Comparison of ENCODE assay signal across 7 mouse cellular contexts in the genomic region with DNA sequence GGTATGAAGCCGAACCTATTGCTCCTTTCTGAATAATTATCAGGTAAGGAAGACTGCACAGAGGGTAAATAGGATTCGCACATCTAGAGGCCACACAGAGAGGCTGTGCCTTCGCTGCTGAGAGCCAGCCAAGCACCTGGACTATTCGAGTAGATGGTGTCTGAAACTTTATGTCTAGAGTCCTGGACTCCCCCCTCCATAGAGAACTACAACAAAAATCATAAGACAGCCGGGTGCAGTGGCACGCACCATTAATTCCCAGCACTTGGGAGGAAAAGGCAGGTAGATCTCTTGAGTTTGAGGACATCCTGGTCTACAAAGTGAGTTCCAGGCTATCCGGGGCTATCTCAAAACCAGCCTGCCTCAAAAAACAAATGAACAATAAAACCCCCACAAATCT. TPM values are rescaled to one million over a fixed set of nuclear protein-coding genes. Genes with fewer than 3 reads are reported as not detected.
DNase-seq lines count a peak whose midpoint lies in the region; ATAC-seq and TF ChIP-seq lines count a peak whose summit lies in the region.

No protein-coding gene starts in this region.

- H3K27me3 ChIP-seq in lung, embryonic 14.5 days (ENCODE audit: insufficient read depth, low read length) = no peaks in the 10 kb centered on the region
- no peaks in the 10 kb centered on the region for H3K27me3 ChIP-seq in limb, embryonic 12.5 days
- no peaks in the 10 kb centered on the region for H3K27me3 ChIP-seq in stomach, embryonic 14.5 days (ENCODE audit: control insufficient read depth, insufficient read depth, low read length)

- H3K4me1 ChIP-seq in lung, embryonic 14.5 days (ENCODE audit: insufficient read depth) = peaks cover 14% of the 10 kb centered on the region; the same call in 1 of the 2 replicates
- H3K4me1 ChIP-seq in embryonic fibroblast, embryonic 13.5 days (ENCODE audit: control insufficient read depth, insufficient read depth, low read length) = peaks cover 7% of the 10 kb centered on the region
- peaks cover 37% of the 10 kb centered on the region for H3K4me1 ChIP-seq in limb, embryonic 12.5 days (replicated peaks)
- peaks cover 17% of the 10 kb centered on the region for H3K4me1 ChIP-seq in stomach, embryonic 14.5 days (ENCODE audit: control insufficient read depth, insufficient read depth, low read length)

- H3K4me3 ChIP-seq in lung, embryonic 14.5 days (ENCODE audit: low read depth, low read length) = peak overlapping the region; percentile 85
- peak overlapping the region; percentile 91 for H3K4me3 ChIP-seq in embryonic fibroblast, embryonic 13.5 days (ENCODE audit: insufficient read depth, low read length)
- H3K4me3 ChIP-seq in limb, embryonic 12.5 days (replicated peaks) = peak overlapping the region; percentile 80
- peak overlapping the region; percentile 96 for H3K4me3 ChIP-seq in stomach, embryonic 14.5 days (ENCODE audit: low read depth, low read length)

- no peak for ATAC-seq in lung, embryonic 14.5 days (ENCODE audit: insufficient read depth)
- ATAC-seq in limb, embryonic 12.5 days (ENCODE audit: insufficient number of reproducible peaks, insufficient read depth, low FRiP score, low TSS enrichment, low read depth) = no peak
- ATAC-seq in stomach, embryonic 14.5 days (ENCODE audit: insufficient number of reproducible peaks, insufficient read depth, low FRiP score, low read depth) = no peak

- peaks cover 30% of the 10 kb centered on the region for H3K36me3 ChIP-seq in lung, embryonic 14.5 days (ENCODE audit: insufficient read depth)
- peaks cover 62% of the 10 kb centered on the region for H3K36me3 ChIP-seq in limb, embryonic 12.5 days
- 0 out of 2 replicates have a peak, but pooled peaks cover 5% of the 10 kb centered on the region for H3K36me3 ChIP-seq in stomach, embryonic 14.5 days (ENCODE audit: control insufficient read depth, insufficient read depth, low read length)

- no peaks in the 10 kb centered on the region for H3K9me3 ChIP-seq in lung, embryonic 14.5 days (ENCODE audit: low read depth, low read length)
- H3K9me3 ChIP-seq in limb, embryonic 12.5 days = no peaks in the 10 kb centered on the region
- no peaks in the 10 kb centered on the region for H3K9me3 ChIP-seq in stomach, embryonic 14.5 days (ENCODE audit: control insufficient read depth, low read depth, low read length)

- WGBS in lung, embryonic 14.5 days = 80% methylated on average over 7 of the region's 7 CpGs
- 89% methylated on average over 7 of the region's 7 CpGs for WGBS in limb, embryonic 12.5 days
- WGBS in stomach, embryonic 14.5 days = 84% methylated on average over 7 of the region's 7 CpGs

- peak overlapping the region; percentile 40; the same call in 1 of the 2 replicates for H3K27ac ChIP-seq in lung, embryonic 14.5 days (ENCODE audit: low read depth)
- no peak overlapping the region; the same call in 1 of the 2 replicates for H3K27ac ChIP-seq in embryonic fibroblast, embryonic 13.5 days (ENCODE audit: insufficient read depth, low read length)
- no peak overlapping the region for H3K27ac ChIP-seq in limb, embryonic 12.5 days
- no peak overlapping the region for H3K27ac ChIP-seq in stomach, embryonic 14.5 days (ENCODE audit: low read length)

- TF ChIP-seq CTCF in lung, embryonic 14.5 days (IDR thresholded peaks at IDR 0.05; ENCODE audit: low read depth) = no peak
- TF ChIP-seq CTCF in embryonic fibroblast, embryonic 13.5 days (IDR thresholded peaks at IDR 0.05; ENCODE audit: borderline replicate concordance, insufficient read depth, low read length) = no peak

- no peak for DNase-seq in lung, embryonic 14.5 days
- DNase-seq in lung, postnatal 25 days (ENCODE audit: low spot score) = no peak
- no peak for DNase-seq in right cerebral cortex, postnatal 36 days (ENCODE audit: low spot score in 2 of 2)
- DNase-seq in layer of hippocampus, postnatal 14 days (ENCODE audit: low spot score in 2 of 2) = no peak

- H3K4me2 ChIP-seq in lung, embryonic 14.5 days = peak overlapping the region; percentile 87
- peak overlapping the region; percentile 76 for H3K4me2 ChIP-seq in limb, embryonic 12.5 days
- H3K4me2 ChIP-seq in stomach, embryonic 14.5 days (replicated peaks; ENCODE audit: low read depth, low read length) = peak overlapping the region; percentile 70

- H3K9ac ChIP-seq in lung, embryonic 14.5 days = peak overlapping the region; percentile 89
- peak overlapping the region; percentile 96 for H3K9ac ChIP-seq in limb, embryonic 12.5 days (replicated peaks)
- H3K9ac ChIP-seq in stomach, embryonic 14.5 days (replicated peaks; ENCODE audit: low read depth, low read length) = 0 out of 2 replicates have a peak overlapping the region, but pooled peaks have one; percentile 1

- no peak for TF ChIP-seq POLR2A in embryonic fibroblast, embryonic 13.5 days (IDR thresholded peaks at IDR 0.05; ENCODE audit: low read depth, low read length)

RNA-seq across cellular contexts. Expression of a gene that starts 1.0 kb away (rescaled TPM):
- 9.6 and 9.8 TPM in 2 replicates for polyA plus RNA-seq in lung, embryonic 14.5 days (2014; fragmentation: Nextera tagmentation; extraction: Ambion mirVana)
- polyA plus RNA-seq in embryonic fibroblast, embryonic 13.5 days (2011; ENCODE audit: insufficient read length, low read depth, missing spikeins) = 1.8 and 3.2 TPM in 2 replicates
- 16.8 and 17.8 TPM in 2 replicates for polyA plus RNA-seq in limb, embryonic 12.5 days (2016; fragmentation: Nextera tagmentation; extraction: Ambion mirVana)
- 7.9 and 9.1 TPM in 2 replicates for polyA plus RNA-seq in stomach, embryonic 14.5 days (2014; fragmentation: Nextera tagmentation; extraction: Ambion mirVana)
- total RNA-seq in layer of hippocampus, postnatal 14 days (2021) = 1 to 10 TPM; 7.3 to 8.1 TPM

RNA-seq across cellular contexts. Expression of a gene that starts 9.4 kb away (rescaled TPM):
- 44.3 TPM in 2 replicates for polyA plus RNA-seq in lung, embryonic 14.5 days (2014; fragmentation: Nextera tagmentation; extraction: Ambion mirVana)
- 73.6 and 83.0 TPM in 2 replicates for polyA plus RNA-seq in embryonic fibroblast, embryonic 13.5 days (2011; ENCODE audit: insufficient read length, low read depth, missing spikeins)
- polyA plus RNA-seq in limb, embryonic 12.5 days (2016; fragmentation: Nextera tagmentation; extraction: Ambion mirVana) = 41.0 and 43.7 TPM in 2 replicates
- 49.9 and 55.0 TPM in 2 replicates for polyA plus RNA-seq in stomach, embryonic 14.5 days (2014; fragmentation: Nextera tagmentation; extraction: Ambion mirVana)
- 10 to 100 TPM; 29.4 to 31.3 TPM for total RNA-seq in layer of hippocampus, postnatal 14 days (2021)

RNA-seq across cellular contexts. Expression of a gene that starts 28.1 kb away (rescaled TPM):
- polyA plus RNA-seq in lung, embryonic 14.5 days (2014; fragmentation: Nextera tagmentation; extraction: Ambion mirVana) = 21.6 and 22.6 TPM in 2 replicates
- 9.6 and 11.0 TPM in 2 replicates for polyA plus RNA-seq in embryonic fibroblast, embryonic 13.5 days (2011; ENCODE audit: insufficient read length, low read depth, missing spikeins)
- 29.4 and 31.3 TPM in 2 replicates for polyA plus RNA-seq in limb, embryonic 12.5 days (2016; fragmentation: Nextera tagmentation; extraction: Ambion mirVana)
- polyA plus RNA-seq in stomach, embryonic 14.5 days (2014; fragmentation: Nextera tagmentation; extraction: Ambion mirVana) = 25.0 and 26.3 TPM in 2 replicates
- 10 to 100 TPM; 10.6 to 10.7 TPM for total RNA-seq in layer of hippocampus, postnatal 14 days (2021)

RNA-seq across cellular contexts. Expression of a gene that starts 29.0 kb away (rescaled TPM):
- 12.8 and 16.1 TPM in 2 replicates for polyA plus RNA-seq in lung, embryonic 14.5 days (2014; fragmentation: Nextera tagmentation; extraction: Ambion mirVana)
- polyA plus RNA-seq in embryonic fibroblast, embryonic 13.5 days (2011; ENCODE audit: insufficient read length, low read depth, missing spikeins) = 54.2 and 58.1 TPM in 2 replicates
- 11.7 and 13.0 TPM in 2 replicates for polyA plus RNA-seq in limb, embryonic 12.5 days (2016; fragmentation: Nextera tagmentation; extraction: Ambion mirVana)
- 14.9 and 18.5 TPM in 2 replicates for polyA plus RNA-seq in stomach, embryonic 14.5 days (2014; fragmentation: Nextera tagmentation; extraction: Ambion mirVana)
- 10 to 100 TPM; 62.9 to 66.8 TPM for total RNA-seq in layer of hippocampus, postnatal 14 days (2021)

RNA-seq across cellular contexts. Expression of a gene that starts 43.3 kb away (rescaled TPM):
- polyA plus RNA-seq in lung, embryonic 14.5 days (2014; fragmentation: Nextera tagmentation; extraction: Ambion mirVana) = 9.3 and 10.4 TPM in 2 replicates
- 3.3 and 5.0 TPM in 2 replicates for polyA plus RNA-seq in embryonic fibroblast, embryonic 13.5 days (2011; ENCODE audit: insufficient read length, low read depth, missing spikeins)
- polyA plus RNA-seq in limb, embryonic 12.5 days (2016; fragmentation: Nextera tagmentation; extraction: Ambion mirVana) = 7.0 and 8.3 TPM in 2 replicates
- polyA plus RNA-seq in stomach, embryonic 14.5 days (2014; fragmentation: Nextera tagmentation; extraction: Ambion mirVana) = 10.3 and 12.0 TPM in 2 replicates
- 1 to 10 TPM; 3.4 to 4.2 TPM for total RNA-seq in layer of hippocampus, postnatal 14 days (2021)

Comparison
In these comparisons a context has a peak if more than half of its experiments do, and no peak if none do; other contexts are left out.
1. H3K9ac ChIP-seq: peak in every context shown above with its lines; median percentile 96 in limb, embryonic 12.5 days; 89 in lung, embryonic 14.5 days; 1 in stomach, embryonic 14.5 days.